Mouse (Mus musculus) kidney, embryonic 16.5 days (tissue): ENCODE measurements around the gene Trak2. TPM values are rescaled to one million over a fixed set of nuclear protein-coding genes. Genes with fewer than 3 reads are reported as not detected.
"Not testable (repeated sequence)": the region's sequence is repeated elsewhere in the genome, so short reads cannot be mapped to it uniquely, and the experiment has no call there.

Experiments
- ATAC-seq: fragments of 200-750 bp; cut with Nextera tagmentation; 2 replicates; pipeline ENCODE4 v1.8.0; 2017; ENCODE audit warnings: moderate TSS enrichment; ENCODE audit not compliant: low FRiP score, low TSS enrichment
- H3K27ac ChIP-seq: fragments of 300-500 bp; sonication (generic); 2 replicates; pipeline ENCODE4 v1.5.1; 2014; ENCODE audit warnings: low read length
- H3K27me3 ChIP-seq: fragments of 300-500 bp; sonication (generic); 2 replicates; pipeline ENCODE4 v1.6.1; 2014; ENCODE audit warnings: low read length, control low read depth, mixed read lengths; ENCODE audit not compliant: insufficient read depth
- H3K36me3 ChIP-seq: fragments of 300-500 bp; sonication (generic); 2 replicates; pipeline ENCODE4 v1.6.1; 2014; ENCODE audit warnings: low read length, control low read depth, mixed read lengths; ENCODE audit not compliant: insufficient read depth
- H3K4me1 ChIP-seq: fragments of 300-500 bp; sonication (generic); 2 replicates; pipeline ENCODE4 v1.6.1; 2014; ENCODE audit warnings: low read length, control low read depth, mixed read lengths; ENCODE audit not compliant: insufficient read depth
- H3K4me2 ChIP-seq: fragments of 300-500 bp; sonication (generic); replicated peaks from 2 replicates; pipeline ENCODE4 v1.6.1; 2014; ENCODE audit warnings: low read depth, low read length
- H3K4me3 ChIP-seq: fragments of 300-500 bp; sonication (generic); 2 replicates; pipeline ENCODE4 v1.5.1; 2014; ENCODE audit warnings: mild to moderate bottlenecking, low read length
- H3K9ac ChIP-seq: fragments of 300-500 bp; sonication (generic); replicated peaks from 2 replicates; pipeline ENCODE4 v1.6.1; 2014; ENCODE audit warnings: low read length
- H3K9me3 ChIP-seq: fragments of 300-500 bp; sonication (generic); 2 replicates; pipeline ENCODE4 v1.6.1; 2016; ENCODE audit warnings: low read length, control low read depth
- WGBS: fragments of 180-500 bp; shearing (Covaris S2); extraction: QIAGEN DNeasy Blood & Tissue Kit; methylation state at CpG from one replicate; pipeline ENCODE4 v1.1.7; 2014; 5-methylcytosine and 5-hydroxymethylcytosine counted together
- polyA plus RNA-seq: library from polyadenylated mRNA; unstranded; fragments of >200 nt; fragmentation: Nextera tagmentation; extraction: Ambion mirVana; gene quantifications from 2 replicates; pipeline ENCODE4 v1.2.1, GENCODE M21; 2015

Trak2 gene
- polyA plus RNA-seq, 1 experiment from 2014 or later, result 17.3 TPM

GRCm38 (mm10) chr1:58891481-58892170 is 81.6 kb downstream of the Trak2 start:
- ATAC-seq, H3K9ac ChIP-seq, H3K27me3 ChIP-seq, H3K9me3 ChIP-seq, H3K36me3 ChIP-seq, H3K4me2 ChIP-seq, H3K4me3 ChIP-seq, H3K4me1 ChIP-seq, H3K27ac ChIP-seq: not testable (repeated sequence)
- 53% methylated on average over 2 of the region's 2 CpGs for WGBS

DNA sequence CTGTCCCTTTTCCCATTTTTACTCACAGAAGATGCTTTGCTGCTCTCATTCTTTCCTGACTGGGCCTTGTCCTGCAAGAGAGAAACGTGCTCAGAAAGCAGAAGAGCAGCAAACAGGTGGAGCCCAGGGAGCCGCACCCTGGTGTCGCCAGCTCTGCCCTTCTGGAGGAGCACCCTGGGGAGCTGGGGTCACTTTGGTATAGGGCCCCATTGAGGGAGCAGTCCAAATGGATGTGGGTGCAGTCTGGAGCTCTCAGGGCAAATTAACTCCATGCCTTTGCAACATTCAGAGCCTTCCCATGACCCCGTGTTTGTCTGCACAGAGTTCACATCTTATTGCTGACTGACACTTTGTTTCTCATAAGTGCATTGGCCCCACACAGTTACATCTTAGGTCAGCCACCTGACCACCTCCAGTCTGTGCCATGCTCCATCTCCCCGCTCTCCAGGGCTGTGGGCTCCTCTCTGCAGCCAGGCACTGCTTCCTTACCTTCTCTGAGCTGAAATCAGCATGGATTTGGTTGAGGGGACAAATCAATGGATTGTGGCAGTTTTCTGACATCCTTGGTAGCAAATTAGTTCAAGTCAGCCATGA is 82.4 kb downstream of the Trak2 start:
- not testable (repeated sequence) for H3K9me3 ChIP-seq, H3K4me3 ChIP-seq, ATAC-seq, H3K4me1 ChIP-seq, H3K27ac ChIP-seq, H3K36me3 ChIP-seq, H3K4me2 ChIP-seq, H3K27me3 ChIP-seq, H3K9ac ChIP-seq
- WGBS, result 74% methylated on average over 4 of the region's 5 CpGs

GRCm38 (mm10) chr1:58889826-58890546 is 83.2 kb downstream of the Trak2 start:
- H3K27me3 ChIP-seq, result no peaks in the 10 kb centered on the region
- H3K9me3 ChIP-seq, result no peaks in the 10 kb centered on the region
- no peaks in the 10 kb centered on the region for H3K36me3 ChIP-seq
- H3K9ac ChIP-seq, result no peak overlapping the region
- no peaks in the 10 kb centered on the region for H3K4me1 ChIP-seq
- no peak overlapping the region for H3K4me2 ChIP-seq
- no peak overlapping the region for H3K4me3 ChIP-seq
- no peak overlapping the region for H3K27ac ChIP-seq
- 48% methylated on average over 5 of the region's 5 CpGs for WGBS
- no peak for ATAC-seq

GRCm38 (mm10) chr1:58885646-58886045 is 87.6 kb downstream of the Trak2 start:
- Histone ChIP-seq H3K9me3 (no peaks in the 10 kb centered on the region), H3K4me3 (no peak overlapping the region), H3K4me2 (no peak overlapping the region), H3K27ac (no peak overlapping the region), H3K9ac (no peak overlapping the region), H3K36me3 (no peaks in the 10 kb centered on the region), H3K27me3 (no peaks in the 10 kb centered on the region), H3K4me1 (no peaks in the 10 kb centered on the region)
- ATAC-seq, result no peak
- WGBS, result 81% methylated on average over 4 of the region's 4 CpGs

DNA sequence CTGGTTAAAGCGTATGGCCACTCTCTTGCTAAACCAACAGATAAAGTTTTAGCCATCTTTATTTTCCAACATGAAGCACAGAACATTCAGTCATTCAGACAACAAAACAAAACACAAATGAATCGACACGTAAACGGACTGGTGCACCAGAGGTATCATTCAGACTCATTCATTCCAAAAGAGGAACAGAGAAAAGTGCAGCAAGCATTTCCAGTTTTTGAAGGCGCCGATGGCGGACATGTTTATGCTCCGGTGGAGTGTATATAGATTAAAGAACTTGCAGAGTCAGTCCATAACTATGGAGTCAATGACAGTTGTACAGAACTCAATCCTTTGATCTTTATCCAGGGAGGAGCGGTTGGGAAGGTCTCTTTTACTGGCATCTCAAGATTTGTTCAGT is 90.0 kb downstream of the Trak2 start:
- not testable (repeated sequence) for H3K9me3 ChIP-seq, H3K4me3 ChIP-seq, H3K27me3 ChIP-seq, H3K9ac ChIP-seq, H3K4me1 ChIP-seq, H3K36me3 ChIP-seq, H3K4me2 ChIP-seq, H3K27ac ChIP-seq, ATAC-seq
- 86% methylated on average over 9 of the region's 9 CpGs for WGBS

DNA sequence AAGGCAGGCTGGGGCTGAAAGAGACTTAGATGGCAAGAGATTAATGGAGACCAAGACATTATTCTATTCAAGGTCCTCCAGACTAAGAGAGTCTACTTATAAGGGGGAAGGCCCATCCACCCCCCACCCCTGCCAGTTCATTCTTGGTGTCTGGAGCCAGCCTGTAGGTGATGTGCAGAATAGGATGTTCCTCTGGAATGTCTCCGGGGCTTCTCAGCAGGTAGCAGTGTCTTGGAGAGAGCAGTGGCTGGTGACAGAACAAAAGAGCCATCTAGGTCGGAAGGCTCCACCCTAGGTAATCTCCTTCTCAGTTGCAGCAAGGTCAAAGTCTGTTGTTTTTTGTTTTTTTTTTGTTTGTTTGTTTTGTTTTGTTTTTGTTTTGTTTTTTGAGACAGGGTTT is 93.9 kb downstream of the Trak2 start:
- not testable (repeated sequence) for H3K9me3 ChIP-seq, H3K27me3 ChIP-seq, H3K9ac ChIP-seq, H3K4me2 ChIP-seq, H3K4me1 ChIP-seq, H3K36me3 ChIP-seq, ATAC-seq, H3K27ac ChIP-seq, H3K4me3 ChIP-seq
- 98% methylated on average over 2 of the region's 2 CpGs for WGBS

DNA sequence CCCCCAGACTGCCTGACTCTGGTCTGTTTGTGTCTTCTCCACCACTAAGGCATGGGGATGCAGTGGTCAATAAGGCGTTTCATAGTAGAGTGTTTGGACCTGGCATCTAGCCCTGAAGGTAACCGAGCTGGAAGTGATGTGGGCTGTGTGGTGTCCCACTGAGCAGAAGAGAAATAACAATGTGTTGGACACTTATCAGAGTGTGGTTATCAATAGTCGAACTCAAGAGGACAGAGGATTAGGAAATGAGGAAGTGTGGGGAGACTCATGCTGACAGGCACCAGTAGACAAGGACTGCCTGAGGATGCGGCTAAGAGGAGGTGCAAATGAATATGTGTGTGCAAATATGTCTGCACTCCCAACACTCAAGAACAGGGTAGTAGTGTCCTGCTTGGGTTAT is 96.7 kb downstream of the Trak2 start:
- WGBS, result 93% methylated on average over 4 of the region's 4 CpGs
- H3K4me3 ChIP-seq, H3K4me1 ChIP-seq, H3K9ac ChIP-seq, ATAC-seq, H3K27me3 ChIP-seq, H3K27ac ChIP-seq, H3K9me3 ChIP-seq, H3K4me2 ChIP-seq, H3K36me3 ChIP-seq: not testable (repeated sequence)

GRCm38 (mm10) chr1:58860586-58860985 is 112.6 kb downstream of the Trak2 start:
- not testable (repeated sequence) for H3K4me2 ChIP-seq, H3K9me3 ChIP-seq, H3K4me3 ChIP-seq, ATAC-seq, H3K27ac ChIP-seq, H3K27me3 ChIP-seq, H3K36me3 ChIP-seq, H3K4me1 ChIP-seq, H3K9ac ChIP-seq
- 83% methylated on average over 3 of the region's 3 CpGs for WGBS

- not testable (repeated sequence) for H3K27me3 ChIP-seq, H3K27ac ChIP-seq, H3K9ac ChIP-seq, H3K4me2 ChIP-seq, H3K4me3 ChIP-seq, H3K36me3 ChIP-seq, H3K9me3 ChIP-seq, H3K4me1 ChIP-seq
- 0 out of 2 replicates have a peak, but pooled peaks have one; percentile 2 for ATAC-seq
- WGBS, result 73% methylated on average over 13 of the region's 13 CpGs
Observed at GRCm38 (mm10) chr1:58859738-58860365, 113.4 kb downstream of the Trak2 start.

- H3K9me3 ChIP-seq, H3K4me1 ChIP-seq, H3K4me2 ChIP-seq, ATAC-seq, H3K4me3 ChIP-seq, H3K27ac ChIP-seq, H3K36me3 ChIP-seq, H3K27me3 ChIP-seq, H3K9ac ChIP-seq: not testable (repeated sequence)
- WGBS, result 57% methylated on average over 4 of the region's 4 CpGs
Observed at GRCm38 (mm10) chr1:58859131-58859530, 114.1 kb downstream of the Trak2 start.
